Mouse (Mus musculus) heart, postnatal 36 days (tissue): Measurements from ENCODE around the gene Dapp1. TPM values are rescaled to one million over a fixed set of nuclear protein-coding genes. Genes with fewer than 3 reads are reported as not detected.

ENCODE experiments used
- DNase-seq, 2 experiments: peaks; one replicate each; pipeline ENCODE4 v3.0.0; 2021 to 2022
- intact Hi-C: fragments of 180-260 bp; cut with DNase I; formaldehyde crosslinking; loops from one replicate; pipeline ENCODE4 v1.15.1; 2025
- total RNA-seq, 2 experiments: library from RNA; stranded (reverse); gene quantifications; 2 replicates each; pipeline ENCODE4 v1.2.3; 2021

The Dapp1 gene
- total RNA-seq, result 1 to 10 TPM; 4.5 to 5.1 TPM

DNA sequence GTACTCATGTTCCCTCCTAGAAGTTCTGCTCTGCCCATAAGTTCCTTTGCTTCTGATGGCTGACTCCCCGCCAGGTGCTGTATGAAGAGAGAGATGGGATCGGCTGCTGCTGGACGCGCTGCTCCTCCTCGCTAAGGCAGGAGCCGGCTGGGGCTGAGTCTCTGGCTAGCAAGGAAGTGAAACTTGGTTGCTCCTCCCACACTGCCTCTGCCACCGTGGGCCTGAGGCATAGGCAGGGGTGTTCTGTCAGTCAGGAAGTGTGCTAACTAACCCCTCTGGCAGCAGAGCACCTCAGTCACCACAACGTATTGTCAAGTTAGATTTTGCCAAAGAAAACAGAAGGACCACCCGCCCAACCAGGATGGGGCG is at the start of gene Dapp1:
Dapp1 (minus strand) TSS at position 164 of the 369 bp plus-strand sequence.
- intact Hi-C loops, result no loop called here
- DNase-seq, result peak; percentile 67 to 70

DNA sequence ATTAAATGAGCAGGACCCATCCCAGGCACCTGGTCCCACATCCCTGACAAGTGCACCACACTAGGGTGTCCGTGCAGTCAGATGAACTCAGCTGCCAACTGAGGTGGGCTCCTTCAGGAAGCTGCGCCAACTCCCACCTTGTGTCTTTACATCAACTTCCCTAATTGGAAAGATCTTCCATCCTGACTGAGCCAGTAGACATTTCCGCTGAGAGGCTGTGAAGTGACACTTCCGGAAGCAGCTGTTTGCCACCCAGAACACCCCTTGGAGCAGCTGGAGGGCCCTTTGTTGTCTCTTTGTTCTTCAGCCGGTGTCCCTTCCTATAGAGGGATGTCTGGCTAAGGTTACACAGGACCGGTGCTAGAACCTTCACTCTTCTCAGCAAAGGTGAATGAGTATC is 49.2 kb upstream of the Dapp1 start:
- DNase-seq, result no peak
- intact Hi-C loops, result no loop called here

DNA sequence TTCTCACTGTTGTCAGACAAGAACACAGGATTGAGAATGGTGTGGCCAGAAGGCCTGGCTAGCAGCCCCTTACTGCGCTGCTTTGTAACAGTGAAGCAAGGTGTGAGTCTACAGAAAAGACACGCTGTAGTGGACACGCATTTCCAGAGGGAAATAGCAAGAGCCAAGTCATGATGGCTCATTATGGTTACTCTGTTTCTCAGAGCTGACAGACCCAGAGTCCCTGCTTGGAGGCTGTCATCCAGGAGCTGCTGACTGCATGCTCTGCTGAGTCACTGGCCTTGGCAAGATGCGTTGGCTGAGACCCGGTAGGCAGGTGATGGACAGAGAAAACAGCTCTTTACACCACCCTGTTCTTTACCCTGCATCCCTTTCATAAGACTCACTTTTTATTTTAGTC is 48.0 kb upstream of the Dapp1 start:
- intact Hi-C loops, result loop anchor here (2.0 kb wide), 1 partner anchor 39 kb away; no protein-coding TSS in a partner anchor
- peak; percentile 55 to 72 for DNase-seq

DNA sequence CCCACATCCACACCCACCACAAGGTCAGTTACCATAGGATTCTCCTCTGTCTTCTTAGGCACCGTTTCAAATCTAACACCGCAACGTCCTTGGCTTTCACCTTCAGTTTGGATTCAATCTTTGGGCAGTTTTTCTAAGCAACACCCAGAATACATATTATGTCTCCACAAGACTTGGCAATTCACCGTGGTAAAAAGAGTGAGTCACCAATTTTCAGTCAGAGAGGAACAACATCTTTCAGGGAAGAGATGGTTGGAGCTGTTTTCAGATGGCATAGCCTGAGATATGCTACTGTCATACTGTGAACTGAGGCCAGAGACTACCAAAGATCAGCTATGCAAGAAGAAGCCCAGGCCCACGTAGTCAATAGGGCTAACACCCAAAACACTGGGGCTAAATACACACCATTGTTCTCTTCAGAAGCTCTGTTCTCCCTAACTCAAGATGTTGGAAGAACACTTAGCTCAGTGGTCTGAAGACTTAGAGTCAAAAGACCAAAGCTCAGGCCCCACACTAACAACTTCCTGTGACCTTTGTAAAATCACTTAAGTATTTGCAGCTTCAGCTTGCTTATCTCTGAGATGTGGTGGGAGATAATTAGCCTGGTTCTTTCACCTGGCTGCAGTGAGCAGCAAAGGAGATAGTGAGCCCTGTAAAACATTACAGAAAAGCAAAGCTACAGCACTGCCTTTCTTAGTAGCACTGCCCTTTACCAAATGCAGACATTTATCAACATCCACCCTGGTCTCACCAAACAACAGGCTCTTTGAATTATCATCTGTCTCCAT is 46.4 kb upstream of the Dapp1 start:
- intact Hi-C loops, result loop anchor here (2.0 kb wide), 1 partner anchor 41 kb away; no protein-coding TSS in a partner anchor

DNA sequence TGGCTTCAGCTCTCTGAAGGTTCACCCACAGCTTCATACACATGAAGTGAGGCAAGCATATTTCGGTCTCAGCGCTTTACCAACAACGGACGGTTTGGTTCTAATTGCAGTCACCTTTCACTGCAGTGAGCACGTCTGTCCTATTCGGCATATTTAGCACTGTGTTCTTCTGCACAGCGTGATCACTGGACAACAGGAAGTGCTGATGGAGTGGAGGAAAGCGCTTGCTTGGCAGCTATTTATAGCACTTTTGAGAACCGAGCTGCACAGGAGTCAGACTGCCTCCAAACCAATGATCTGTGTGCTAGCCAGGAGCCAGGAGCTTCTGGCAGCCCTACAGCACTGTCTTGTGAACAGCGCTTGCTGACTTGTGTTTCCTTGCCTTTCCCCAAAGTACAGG is 44.9 kb upstream of the Dapp1 start:
- intact Hi-C loops, result no loop called here
- DNase-seq, result peak; percentile 48 to 55

More for the DNA sequence above, 46.4 kb upstream of the Dapp1 start:
- DNase-seq, result no peak

DNA sequence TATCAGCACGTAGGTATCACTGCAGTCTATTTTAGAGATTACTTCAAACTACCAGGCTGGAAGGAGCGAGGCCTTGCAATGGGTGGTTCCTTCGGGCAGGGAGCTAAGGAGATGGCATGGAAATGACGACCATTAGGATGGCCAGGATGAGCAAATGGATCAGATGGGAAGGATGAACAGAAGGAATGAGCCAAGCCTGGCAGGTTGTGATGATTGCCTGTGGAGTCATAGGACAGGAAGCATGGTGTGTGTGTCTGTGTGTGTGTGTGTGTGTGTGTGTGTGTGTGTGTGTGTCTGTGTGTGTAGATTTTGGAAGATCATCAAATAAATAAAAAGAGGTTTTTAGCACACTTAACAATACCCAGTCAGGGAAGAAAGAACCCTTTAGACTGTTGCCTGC is 41.3 kb upstream of the Dapp1 start:
- intact Hi-C loops, result no loop called here
- no peak for DNase-seq

DNA sequence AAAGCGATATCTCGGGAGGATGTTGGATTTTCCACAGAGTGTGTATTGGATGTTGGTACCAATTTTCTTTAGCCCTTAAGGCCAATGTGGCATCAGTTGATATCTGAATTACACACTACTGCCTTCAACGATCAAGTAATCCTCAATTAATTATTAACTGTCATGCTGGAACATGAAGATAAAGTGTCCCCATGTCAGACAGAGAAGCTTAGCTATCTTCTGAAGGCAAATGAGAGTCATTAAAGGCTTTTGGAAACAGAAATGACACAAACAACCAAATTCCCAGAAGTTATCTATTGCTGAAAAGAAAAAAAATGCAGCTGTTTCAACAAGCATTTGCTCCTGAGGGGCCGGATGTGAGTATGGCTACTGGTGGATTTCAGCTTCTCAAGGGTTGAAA is 40.7 kb upstream of the Dapp1 start:
- intact Hi-C loops, result no loop called here

DNA sequence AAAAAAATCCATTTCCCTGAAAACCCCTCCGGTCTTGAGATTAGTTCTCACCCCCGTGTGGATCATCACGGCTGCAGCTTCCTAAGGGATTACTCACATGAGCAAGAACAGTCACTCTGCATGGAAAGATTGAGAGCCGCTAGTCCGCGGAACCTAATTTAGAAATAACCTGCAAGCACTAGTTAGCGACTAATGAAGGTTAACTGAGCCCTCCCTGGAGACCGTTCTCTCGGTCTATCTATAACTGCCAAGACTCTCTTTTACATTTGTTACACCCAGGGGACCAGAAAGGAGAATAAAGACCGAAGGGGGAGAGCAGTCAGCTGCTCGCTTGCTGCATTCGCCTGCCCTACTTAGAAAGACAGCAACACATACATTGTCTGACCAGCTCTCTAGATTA is 35.5 kb upstream of the Dapp1 start:
- intact Hi-C loops, result no loop called here

More for the DNA sequence above, 40.7 kb upstream of the Dapp1 start:
- DNase-seq, result no peak

DNA sequence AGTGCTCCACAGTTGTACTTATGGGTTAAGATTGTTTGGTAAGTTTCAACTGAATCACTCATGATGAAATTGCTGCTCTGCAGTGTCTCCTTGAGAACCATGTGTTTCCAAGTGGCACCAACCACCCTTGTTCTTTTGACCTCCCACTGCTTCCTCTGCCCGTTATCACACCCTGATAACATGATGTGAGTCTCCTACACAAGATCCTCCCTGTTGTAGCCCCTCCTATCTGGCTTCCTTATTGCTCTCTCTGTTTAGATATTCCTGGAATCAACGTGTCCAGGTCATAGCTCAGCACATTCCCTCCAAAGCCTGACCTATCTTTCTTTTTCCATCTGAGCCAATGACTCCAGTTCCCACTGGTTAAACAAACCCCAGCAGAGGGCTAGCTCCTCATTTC is 33.4 kb upstream of the Dapp1 start:
- intact Hi-C loops, result no loop called here
- no peak for DNase-seq

More for the DNA sequence above, 35.5 kb upstream of the Dapp1 start:
- DNase-seq, result no peak

DNA sequence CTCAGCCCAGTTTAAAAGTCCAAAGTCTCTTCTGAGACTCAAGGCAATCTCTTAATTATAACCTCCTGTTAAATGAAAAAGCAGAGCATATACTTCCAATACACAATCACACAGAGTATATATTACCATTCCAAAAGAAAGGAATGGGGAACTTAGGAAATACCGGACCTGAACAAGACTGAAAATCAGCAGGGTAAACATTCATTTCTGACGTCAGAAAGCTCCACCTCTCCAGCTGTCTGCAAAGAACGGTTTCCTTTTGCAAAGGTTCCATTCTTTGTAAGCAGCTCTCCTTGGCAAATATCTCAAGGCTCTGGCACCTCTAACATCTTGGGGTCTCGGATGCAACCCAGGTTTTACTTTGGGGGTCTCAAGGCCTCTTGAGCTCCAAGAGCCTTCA is 31.0 kb upstream of the Dapp1 start:
- DNase-seq, result no peak

DNA sequence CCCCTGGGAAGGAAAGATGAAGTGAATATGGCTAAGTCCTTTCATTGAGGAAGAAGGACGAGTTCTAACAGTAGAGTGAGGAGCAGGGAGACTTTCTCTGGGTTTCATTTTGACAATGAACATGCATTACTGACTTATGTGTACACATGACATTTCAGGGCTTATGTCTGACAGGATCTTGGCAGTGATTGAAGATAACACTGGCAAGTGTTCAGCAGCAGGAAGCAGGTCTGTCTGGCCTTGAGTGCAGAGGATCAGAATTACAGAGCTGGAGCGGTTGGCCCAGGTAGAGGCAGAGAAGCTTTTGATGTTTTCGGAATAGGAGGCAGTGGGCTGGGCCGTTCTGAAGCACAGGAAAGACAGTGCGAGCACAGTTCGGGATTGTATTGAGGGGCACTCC is 26.8 kb upstream of the Dapp1 start:
- intact Hi-C loops, result no loop called here
- DNase-seq, result no peak

More for the DNA sequence above, 31.0 kb upstream of the Dapp1 start:
- intact Hi-C loops, result no loop called here

DNA sequence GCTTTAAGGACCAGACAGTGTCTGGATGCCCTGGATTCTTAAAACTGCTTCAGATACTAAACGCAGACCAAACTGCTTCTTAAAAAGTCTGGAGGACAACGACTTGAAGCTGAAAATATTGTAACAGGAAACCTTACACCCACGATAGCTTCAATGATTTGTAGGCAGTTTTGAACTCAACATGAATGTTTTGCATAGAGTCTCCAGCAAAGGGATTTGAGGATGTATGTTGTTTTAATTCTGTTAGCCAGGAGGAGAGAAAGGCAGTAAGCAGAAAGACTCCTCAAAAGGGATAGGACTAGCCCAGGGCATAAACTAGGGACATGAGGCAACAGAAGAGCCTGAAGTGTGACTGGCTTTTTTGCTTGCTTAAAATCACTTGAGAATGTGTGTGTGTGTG is 25.6 kb upstream of the Dapp1 start:
- intact Hi-C loops, result no loop called here
- DNase-seq, result no peak

DNA sequence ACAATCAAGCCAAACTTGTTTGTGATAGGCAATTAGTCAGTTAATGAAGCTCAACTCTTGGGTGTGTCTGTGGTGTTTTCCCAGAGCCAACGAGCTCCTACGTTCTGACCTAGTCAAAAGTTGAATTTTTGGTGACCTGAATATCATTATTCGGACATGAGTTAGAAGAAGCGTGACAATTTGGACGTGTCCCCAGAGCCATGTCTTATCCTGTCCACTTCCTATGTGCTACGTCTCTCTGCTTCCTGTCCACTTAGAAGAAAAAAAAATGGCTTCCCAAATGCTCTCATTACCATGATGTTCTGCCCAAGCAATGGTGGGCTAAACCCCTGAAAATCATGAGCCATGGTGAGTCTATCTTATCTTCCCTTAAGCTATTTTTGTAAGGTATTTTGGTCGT is 21.9 kb upstream of the Dapp1 start:
- no peak for DNase-seq
- intact Hi-C loops, result no loop called here

DNA sequence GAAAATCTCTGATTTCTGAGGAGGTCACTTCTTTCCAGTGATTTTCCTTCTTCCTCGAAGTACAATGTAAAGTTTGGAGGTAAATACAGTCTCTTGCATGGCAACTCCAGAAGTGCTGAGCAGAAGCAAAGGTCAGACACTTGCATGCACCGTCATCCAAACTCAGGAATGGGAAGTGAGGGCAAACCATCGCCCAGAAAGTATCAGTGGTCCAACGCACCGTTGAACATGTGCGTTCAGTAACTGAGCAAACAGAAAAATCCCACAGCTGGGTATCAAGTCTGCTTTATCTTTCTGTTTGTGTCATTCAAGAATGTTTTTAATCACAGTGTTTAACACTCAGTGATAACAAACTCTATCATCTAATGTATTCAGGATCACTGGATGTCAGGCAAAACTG is 21.2 kb upstream of the Dapp1 start:
- intact Hi-C loops, result no loop called here
- no peak for DNase-seq

DNA sequence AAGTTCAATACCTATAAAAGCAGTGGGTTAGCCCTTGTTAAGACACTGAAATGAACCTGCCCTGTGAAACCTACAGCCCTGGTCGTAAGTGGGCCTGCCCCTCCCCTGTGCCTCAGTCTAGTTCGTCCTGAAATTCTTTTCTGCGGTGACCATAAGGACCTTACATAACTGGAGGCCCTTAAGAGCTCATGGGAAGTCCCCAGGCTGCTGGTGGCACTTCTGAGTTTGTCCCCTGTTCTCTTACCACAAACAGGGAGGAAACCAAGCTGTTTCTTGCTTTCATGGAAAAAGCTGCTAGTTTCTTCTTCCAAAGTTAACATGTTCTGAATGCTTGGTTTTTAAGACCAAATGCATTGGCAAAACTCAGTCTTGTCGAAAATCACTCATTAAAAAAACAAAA is 20.5 kb upstream of the Dapp1 start:
- DNase-seq, result no peak
- intact Hi-C loops, result no loop called here

DNA sequence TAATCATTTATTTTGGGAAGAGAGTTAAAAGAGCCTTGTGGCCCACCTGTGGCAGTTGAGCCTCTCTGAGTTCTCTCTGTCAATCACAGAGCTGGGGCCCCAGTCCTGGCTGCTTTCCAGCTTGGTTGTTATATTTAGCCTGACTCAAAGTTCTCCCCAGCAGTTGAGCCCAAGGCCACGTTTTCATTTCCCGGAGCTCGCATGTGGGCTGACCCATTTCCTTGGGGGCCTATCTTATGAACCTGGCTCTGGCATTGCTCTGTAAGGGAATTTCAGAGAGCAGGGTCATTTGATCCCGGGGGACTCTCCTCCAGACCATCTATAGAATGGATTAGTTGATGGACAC is 19.4 kb upstream of the Dapp1 start:
- intact Hi-C loops, result no loop called here
- peak; percentile 39 to 47 for DNase-seq

DNA sequence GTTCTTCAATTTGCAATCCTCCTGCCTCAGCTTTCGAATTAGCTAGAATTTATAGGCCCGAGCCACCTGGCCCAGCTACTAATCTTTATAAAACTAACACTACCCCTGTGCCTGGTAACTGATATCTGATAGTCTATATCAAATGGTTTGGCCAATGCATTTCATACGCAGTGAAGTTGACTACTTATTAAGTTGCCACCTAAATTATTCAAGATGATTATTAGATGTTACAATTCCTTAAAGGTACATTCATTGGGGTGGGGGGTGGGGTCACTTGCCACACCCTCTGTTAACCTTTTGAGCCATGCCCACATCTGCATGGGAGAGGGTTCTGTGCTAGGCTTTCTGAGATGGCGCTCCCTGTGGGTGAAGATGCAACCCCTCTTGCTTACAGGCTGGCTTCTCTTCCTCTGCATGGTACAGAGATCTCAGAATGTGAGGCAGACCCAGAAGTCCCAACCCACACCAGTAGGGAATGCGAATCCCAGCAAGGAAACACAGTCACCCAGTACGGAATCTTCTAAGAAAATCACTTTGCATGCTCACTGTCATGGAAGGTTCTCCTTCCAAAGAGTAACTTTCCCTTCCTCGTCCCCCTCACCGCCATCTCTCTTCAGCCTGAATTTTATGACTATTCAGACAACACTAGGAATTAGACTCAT is 18.8 kb upstream of the Dapp1 start:
- intact Hi-C loops, result no loop called here
- DNase-seq, result no peak

DNA sequence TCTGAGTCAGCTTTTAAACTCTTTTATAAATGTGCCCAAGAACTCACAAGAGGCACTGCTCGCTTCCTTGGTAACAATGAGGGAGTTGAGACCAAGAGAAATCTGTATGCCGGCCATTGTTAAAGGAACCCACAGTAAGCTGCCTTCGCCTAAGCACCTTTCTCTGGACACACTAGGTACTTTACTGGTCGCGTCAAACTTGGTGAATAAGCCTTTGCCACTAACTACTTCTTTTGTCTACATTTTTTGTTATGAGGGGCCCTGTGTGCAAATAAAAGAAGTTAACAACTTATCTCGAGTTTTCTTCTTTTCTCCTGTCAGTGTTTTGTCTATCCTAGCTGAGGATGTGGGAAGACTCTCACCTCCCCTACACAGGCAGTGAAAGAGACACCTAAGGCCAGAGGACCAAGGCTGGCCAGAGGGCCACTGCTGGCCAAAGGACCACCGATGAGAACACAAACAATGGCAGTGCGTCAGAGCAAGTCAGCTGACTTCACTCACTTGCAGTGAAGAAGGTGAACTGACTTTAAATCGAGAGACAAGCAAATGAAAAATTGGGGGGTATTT is 18.0 kb upstream of the Dapp1 start:
- no peak for DNase-seq
- intact Hi-C loops, result no loop called here

DNA sequence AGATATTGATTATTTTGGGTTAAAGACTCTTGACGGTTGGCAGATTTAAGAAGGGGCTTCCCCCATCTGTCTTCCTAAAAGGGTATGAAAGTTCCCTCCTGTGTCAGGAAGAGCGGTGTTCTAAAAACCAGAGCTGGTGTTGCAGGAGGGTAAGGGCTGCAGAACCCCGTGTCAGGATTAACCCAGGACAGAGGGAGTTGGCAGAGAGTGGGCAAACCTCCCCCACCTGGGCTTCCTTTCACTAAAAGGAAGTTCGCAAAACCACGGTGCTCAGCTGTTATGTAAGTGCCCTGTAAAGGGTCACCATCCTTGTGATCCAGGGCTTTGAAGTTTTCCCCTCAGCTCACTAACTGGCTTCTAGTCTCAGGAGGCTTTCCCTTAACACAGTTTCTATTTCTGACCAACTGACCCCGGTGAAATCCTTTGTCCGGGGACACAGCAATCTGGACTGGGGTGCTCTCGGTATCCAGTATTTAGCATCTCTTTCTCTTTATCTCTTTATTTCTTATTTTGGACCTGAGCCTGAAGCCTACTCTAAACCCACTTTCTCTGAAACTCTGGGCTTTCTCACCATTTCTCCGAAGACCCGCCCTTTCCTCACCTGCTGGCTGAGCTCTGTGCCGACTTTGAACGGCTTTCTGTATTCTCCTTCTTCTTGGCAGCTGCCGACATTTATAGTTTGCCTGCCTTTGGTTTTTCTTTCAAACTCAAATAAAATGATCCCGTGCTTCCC is 17.3 kb upstream of the Dapp1 start:
- intact Hi-C loops, result no loop called here
- no peak for DNase-seq

DNA sequence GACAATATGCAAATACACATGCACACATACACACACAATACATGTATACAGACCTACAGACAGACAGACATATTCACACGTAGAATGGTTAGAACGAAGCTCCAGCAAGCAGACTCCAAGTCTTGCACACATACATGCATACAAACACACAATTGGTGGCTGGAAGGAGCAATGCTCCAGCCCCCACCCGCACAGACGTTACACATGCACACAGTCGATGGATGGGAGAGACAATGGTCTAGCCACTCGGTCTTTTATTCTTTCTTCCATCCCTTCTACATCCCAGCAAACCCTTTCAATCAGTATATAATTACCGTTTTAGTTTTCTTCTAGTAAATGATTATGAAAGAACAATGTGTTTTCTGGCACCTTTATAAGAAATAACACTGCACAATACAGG is 14.1 kb upstream of the Dapp1 start:
- intact Hi-C loops, result no loop called here
- DNase-seq, result no peak

DNA sequence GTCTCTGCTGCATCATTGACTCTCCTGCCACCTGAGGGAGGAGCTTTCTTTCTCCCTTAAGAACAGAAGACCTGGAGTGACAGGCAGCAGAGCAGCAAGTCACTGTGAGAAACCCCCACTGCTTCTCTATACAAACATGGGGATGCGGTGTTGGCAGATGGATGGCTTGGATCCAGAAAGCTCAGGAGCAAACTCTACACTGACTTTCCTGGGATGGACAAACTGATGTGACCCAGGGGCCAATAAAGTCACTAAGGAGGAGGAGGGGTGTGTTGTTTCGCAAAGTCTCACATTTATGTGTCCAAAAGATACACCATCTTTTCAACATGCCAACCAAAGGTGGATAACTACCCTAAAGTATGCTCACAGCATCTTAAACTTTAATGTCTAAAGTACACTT is 12.9 kb upstream of the Dapp1 start:
- no peak for DNase-seq
- intact Hi-C loops, result no loop called here
